Mouse (Mus musculus): ENCODE data around the gene Plxna4. TPM values are rescaled to one million over a fixed set of nuclear protein-coding genes. Genes with fewer than 3 reads are reported as not detected.

The Plxna4 gene
- polyA plus RNA-seq, 1 experiment from 2014 or later: 3.5 TPM

DNA sequence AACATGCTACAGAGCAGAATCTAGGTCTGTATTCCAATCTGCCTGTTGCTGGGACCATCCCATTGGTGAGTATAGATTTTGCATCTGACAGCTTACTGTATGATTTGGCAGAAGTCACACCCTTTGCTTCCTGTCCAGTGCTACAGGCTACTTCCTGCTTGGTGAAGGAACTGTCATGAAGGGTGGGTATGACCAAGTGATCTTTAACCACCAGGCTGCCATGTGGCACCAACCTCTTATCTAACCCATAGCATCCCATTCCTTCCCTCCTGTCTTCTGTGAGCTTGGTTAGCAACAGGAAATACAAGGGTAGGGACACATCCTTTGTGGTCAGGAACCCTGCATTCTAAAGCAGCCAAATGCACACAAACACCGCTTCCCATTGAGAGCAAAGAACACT is 429.6 kb downstream of the Plxna4 start:
- no peaks in the 10 kb centered on the region for H3K36me3 ChIP-seq (ENCODE audit: control insufficient read depth, insufficient read depth, low read length)
- H3K27me3 ChIP-seq (ENCODE audit: control insufficient read depth, insufficient read depth, low read length): no peaks in the 10 kb centered on the region
- no peak for DNase-seq (ENCODE audit: low spot score)
- H3K4me3 ChIP-seq (ENCODE audit: low read depth, low read length): no peak overlapping the region
- WGBS: 92% methylated on average over 1 of the region's 1 CpGs
- no peaks in the 10 kb centered on the region for H3K9me3 ChIP-seq (ENCODE audit: control insufficient read depth, low read length)
- ATAC-seq (replicated peaks; ENCODE audit: low FRiP score): no peak
- H3K27ac ChIP-seq (ENCODE audit: low read depth, low read length): no peak overlapping the region
- no peaks in the 10 kb centered on the region for H3K4me1 ChIP-seq (replicated peaks; ENCODE audit: control insufficient read depth, insufficient read depth, low read length)
- H3K9ac ChIP-seq (ENCODE audit: low read length): no peak overlapping the region
- no peak overlapping the region for H3K4me2 ChIP-seq (ENCODE audit: low read depth, low read length, severe bottlenecking)

DNA sequence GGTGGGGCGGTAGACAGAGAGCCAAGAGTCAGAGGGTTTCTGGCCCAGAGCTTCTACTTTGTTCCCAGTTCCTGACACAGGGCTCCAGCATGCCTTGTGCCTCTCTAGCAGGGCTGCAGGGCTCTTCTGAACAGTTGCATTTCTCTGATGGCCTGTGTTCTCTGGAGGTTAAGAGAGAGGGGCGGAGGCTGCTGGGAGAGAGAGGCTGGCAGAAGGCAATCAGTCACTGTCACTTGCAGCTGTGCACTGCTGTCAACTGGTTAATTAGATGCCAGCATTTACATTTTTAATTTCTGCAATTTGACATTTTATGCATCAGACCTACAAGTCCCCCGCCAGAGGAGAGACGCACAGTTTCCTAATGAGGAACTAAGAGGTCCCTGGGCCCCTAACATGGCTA is 434.8 kb downstream of the Plxna4 start:
- no peak overlapping the region for H3K4me2 ChIP-seq (ENCODE audit: low read depth, low read length, severe bottlenecking)
- H3K27me3 ChIP-seq (ENCODE audit: control insufficient read depth, insufficient read depth, low read length): no peaks in the 10 kb centered on the region
- H3K4me1 ChIP-seq (replicated peaks; ENCODE audit: control insufficient read depth, insufficient read depth, low read length): no peaks in the 10 kb centered on the region
- no peak overlapping the region for H3K27ac ChIP-seq (ENCODE audit: low read depth, low read length)
- H3K9me3 ChIP-seq (ENCODE audit: control insufficient read depth, low read length): no peaks in the 10 kb centered on the region
- H3K9ac ChIP-seq (ENCODE audit: low read length): no peak overlapping the region
- H3K4me3 ChIP-seq (ENCODE audit: low read depth, low read length): no peak overlapping the region
- H3K36me3 ChIP-seq (ENCODE audit: control insufficient read depth, insufficient read depth, low read length): no peaks in the 10 kb centered on the region
- 79% methylated on average over 4 of the region's 4 CpGs for WGBS
- no peak for ATAC-seq (replicated peaks; ENCODE audit: low FRiP score)
- no peak for DNase-seq (ENCODE audit: low spot score)

DNA sequence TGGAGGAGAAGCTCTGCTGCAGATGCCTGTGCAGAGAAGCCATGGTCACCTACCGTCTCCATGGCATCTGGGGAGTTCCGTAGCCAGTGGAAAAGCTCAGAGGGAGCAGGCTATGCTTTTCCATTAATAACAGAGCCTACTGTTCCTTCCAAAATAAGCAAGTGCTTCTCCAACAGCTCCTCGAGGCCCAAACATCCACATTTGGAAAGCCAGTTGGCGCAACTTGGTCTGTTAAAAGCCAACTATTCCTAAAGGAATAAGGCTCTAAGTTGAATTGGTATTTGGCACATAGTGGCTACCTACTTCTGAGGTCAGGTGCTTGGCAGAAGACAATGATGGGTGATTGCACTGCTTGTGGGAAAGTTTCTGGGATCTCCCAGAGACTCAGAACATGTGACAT is 437.2 kb downstream of the Plxna4 start:
- no peak overlapping the region for H3K4me2 ChIP-seq (ENCODE audit: low read depth, low read length, severe bottlenecking)
- H3K27me3 ChIP-seq (ENCODE audit: control insufficient read depth, insufficient read depth, low read length): no peaks in the 10 kb centered on the region
- H3K9ac ChIP-seq (ENCODE audit: low read length): no peak overlapping the region
- H3K4me3 ChIP-seq (ENCODE audit: low read depth, low read length): no peak overlapping the region
- no peaks in the 10 kb centered on the region for H3K4me1 ChIP-seq (replicated peaks; ENCODE audit: control insufficient read depth, insufficient read depth, low read length)
- H3K27ac ChIP-seq (ENCODE audit: low read depth, low read length): no peak overlapping the region
- ATAC-seq (replicated peaks; ENCODE audit: low FRiP score): no peak
- DNase-seq (ENCODE audit: low spot score): no peak
- no peaks in the 10 kb centered on the region for H3K9me3 ChIP-seq (ENCODE audit: control insufficient read depth, low read length)
- 86% methylated on average over 4 of the region's 4 CpGs for WGBS
- no peaks in the 10 kb centered on the region for H3K36me3 ChIP-seq (ENCODE audit: control insufficient read depth, insufficient read depth, low read length)

DNA sequence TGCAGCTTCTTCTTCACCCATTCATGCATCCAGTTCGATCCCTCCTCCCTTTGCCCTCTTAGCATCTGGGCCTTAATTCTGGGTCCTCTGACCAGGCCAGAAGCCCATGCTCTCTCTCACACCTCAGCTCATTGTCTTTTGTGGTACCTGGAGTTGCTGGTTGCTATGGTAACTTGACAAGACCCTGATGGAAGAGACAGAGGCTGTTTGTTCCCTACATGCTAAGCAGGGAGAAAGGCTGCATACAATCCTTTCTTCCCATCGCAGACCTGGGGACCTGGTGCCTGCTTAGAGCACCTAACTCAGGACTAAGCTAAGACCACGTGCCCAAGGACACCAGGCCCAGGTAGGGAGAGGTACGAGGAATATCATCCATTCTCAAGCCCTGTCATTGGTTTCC is 443.2 kb downstream of the Plxna4 start:
- Histone ChIP-seq H3K4me2 (ENCODE audit: low read depth, low read length, severe bottlenecking) (no peak overlapping the region), H3K9ac (ENCODE audit: low read length) (no peak overlapping the region), H3K4me3 (ENCODE audit: low read depth, low read length) (no peak overlapping the region), H3K4me1 (replicated peaks; ENCODE audit: control insufficient read depth, insufficient read depth, low read length) (no peaks in the 10 kb centered on the region), H3K27me3 (ENCODE audit: control insufficient read depth, insufficient read depth, low read length) (no peaks in the 10 kb centered on the region), H3K27ac (ENCODE audit: low read depth, low read length) (no peak overlapping the region), H3K36me3 (ENCODE audit: control insufficient read depth, insufficient read depth, low read length) (no peaks in the 10 kb centered on the region), H3K9me3 (ENCODE audit: control insufficient read depth, low read length) (no peaks in the 10 kb centered on the region)
- no peak for ATAC-seq (replicated peaks; ENCODE audit: low FRiP score)
- 73% methylated on average over 4 of the region's 4 CpGs for WGBS
- no peak for DNase-seq (ENCODE audit: low spot score)

DNA sequence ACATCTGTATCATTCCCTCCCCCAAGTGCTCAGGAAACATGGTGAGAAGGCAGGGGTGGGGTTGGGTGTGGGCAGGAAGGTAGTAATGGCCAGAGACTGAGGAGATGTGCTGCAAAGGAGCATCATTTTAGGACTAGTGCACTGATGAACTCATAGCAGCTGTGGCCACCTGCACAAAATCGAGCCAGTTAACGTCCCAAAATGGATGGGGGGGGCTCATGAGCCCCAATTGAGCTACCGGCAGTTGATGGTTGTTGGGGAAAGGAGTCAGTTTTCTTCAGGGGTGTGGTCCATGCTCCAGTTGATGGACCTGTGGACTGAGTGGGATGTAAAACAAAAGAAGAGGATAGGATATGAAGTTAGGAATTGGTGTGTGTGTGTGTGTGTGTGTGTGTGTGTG is 448.5 kb downstream of the Plxna4 start:
- Histone ChIP-seq H3K27me3 (ENCODE audit: control insufficient read depth, insufficient read depth, low read length) (no peaks in the 10 kb centered on the region), H3K4me1 (replicated peaks; ENCODE audit: control insufficient read depth, insufficient read depth, low read length) (no peaks in the 10 kb centered on the region), H3K36me3 (ENCODE audit: control insufficient read depth, insufficient read depth, low read length) (no peaks in the 10 kb centered on the region), H3K4me3 (ENCODE audit: low read depth, low read length) (no peak overlapping the region), H3K27ac (ENCODE audit: low read depth, low read length) (no peak overlapping the region), H3K9ac (ENCODE audit: low read length) (no peak overlapping the region), H3K4me2 (ENCODE audit: low read depth, low read length, severe bottlenecking) (no peak overlapping the region), H3K9me3 (ENCODE audit: control insufficient read depth, low read length) (no peaks in the 10 kb centered on the region)
- DNase-seq (ENCODE audit: low spot score) (no peak), ATAC-seq (replicated peaks; ENCODE audit: low FRiP score) (no peak)
- 85% methylated on average over 3 of the region's 3 CpGs for WGBS

DNA sequence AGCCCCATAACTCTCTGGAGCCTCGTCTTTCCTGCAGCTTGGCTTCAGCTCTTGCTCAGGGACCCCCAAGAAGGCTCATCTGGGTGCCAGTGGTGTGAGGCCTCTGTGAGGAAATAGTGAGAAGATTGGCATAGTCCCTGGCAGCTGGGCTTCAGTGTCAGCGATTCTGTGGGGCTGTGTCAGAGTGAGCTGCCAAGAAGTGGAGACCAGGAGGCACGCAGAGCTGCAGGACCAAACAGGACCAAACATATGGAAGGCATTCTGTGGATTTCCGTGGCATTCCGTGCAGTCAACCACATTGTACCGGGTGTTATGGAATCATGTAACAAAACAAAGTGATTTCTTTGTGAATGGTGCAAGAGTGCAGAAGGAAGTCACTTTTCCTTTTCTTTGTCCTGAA is 461.1 kb downstream of the Plxna4 start:
- Histone ChIP-seq H3K4me1 (replicated peaks; ENCODE audit: control insufficient read depth, insufficient read depth, low read length) (no peaks in the 10 kb centered on the region), H3K4me2 (ENCODE audit: low read depth, low read length, severe bottlenecking) (no peak overlapping the region), H3K9me3 (ENCODE audit: control insufficient read depth, low read length) (no peaks in the 10 kb centered on the region), H3K4me3 (ENCODE audit: low read depth, low read length) (no peak overlapping the region), H3K27ac (ENCODE audit: low read depth, low read length) (no peak overlapping the region), H3K9ac (ENCODE audit: low read length) (no peak overlapping the region), H3K36me3 (ENCODE audit: control insufficient read depth, insufficient read depth, low read length) (no peaks in the 10 kb centered on the region), H3K27me3 (ENCODE audit: control insufficient read depth, insufficient read depth, low read length) (no peaks in the 10 kb centered on the region)
- DNase-seq (ENCODE audit: low spot score): no peak
- ATAC-seq (replicated peaks; ENCODE audit: low FRiP score): no peak
- WGBS: 83% methylated on average over 6 of the region's 6 CpGs

DNA sequence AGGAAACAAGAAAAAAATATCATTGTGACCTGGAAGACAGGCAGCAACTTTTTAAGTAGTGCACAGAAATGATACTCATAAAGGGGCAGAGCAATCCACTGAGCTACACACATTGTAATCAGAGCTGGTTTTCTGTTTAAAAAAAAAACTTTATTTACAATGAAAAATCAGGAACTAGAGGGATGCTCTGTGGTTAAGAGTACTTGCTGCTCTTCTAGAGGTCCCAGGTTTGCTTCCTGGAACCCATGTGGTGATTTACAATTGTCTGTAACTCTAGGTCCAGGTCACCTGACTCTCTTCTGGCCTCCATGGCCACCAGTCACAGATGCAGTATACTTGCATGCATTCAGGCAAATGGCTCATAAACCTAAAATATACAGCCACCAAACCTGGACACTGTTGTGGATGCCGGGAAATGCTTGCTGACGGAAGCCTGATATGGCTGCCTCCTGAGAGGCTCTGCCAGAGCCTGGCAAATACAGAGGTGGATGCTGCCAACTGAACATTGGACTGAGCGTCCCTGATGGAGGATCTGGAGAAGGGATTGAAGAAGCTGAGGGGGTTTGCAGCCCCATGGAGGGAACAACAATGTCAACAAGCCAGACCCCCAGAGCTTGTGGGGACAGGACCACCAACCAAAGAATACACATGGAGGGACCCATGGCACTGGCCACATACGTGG is 465.3 kb downstream of the Plxna4 start:
- WGBS: 94% methylated on average over 4 of the region's 4 CpGs
- Histone ChIP-seq H3K4me2 (ENCODE audit: low read depth, low read length, severe bottlenecking) (no peak overlapping the region), H3K27me3 (ENCODE audit: control insufficient read depth, insufficient read depth, low read length) (no peaks in the 10 kb centered on the region), H3K4me1 (replicated peaks; ENCODE audit: control insufficient read depth, insufficient read depth, low read length) (no peaks in the 10 kb centered on the region), H3K36me3 (ENCODE audit: control insufficient read depth, insufficient read depth, low read length) (no peaks in the 10 kb centered on the region), H3K4me3 (ENCODE audit: low read depth, low read length) (no peak overlapping the region), H3K27ac (ENCODE audit: low read depth, low read length) (no peak overlapping the region), H3K9ac (ENCODE audit: low read length) (no peak overlapping the region), H3K9me3 (ENCODE audit: control insufficient read depth, low read length) (no peaks in the 10 kb centered on the region)
- ATAC-seq (replicated peaks; ENCODE audit: low FRiP score) (no peak), DNase-seq (ENCODE audit: low spot score) (no peak)

DNA sequence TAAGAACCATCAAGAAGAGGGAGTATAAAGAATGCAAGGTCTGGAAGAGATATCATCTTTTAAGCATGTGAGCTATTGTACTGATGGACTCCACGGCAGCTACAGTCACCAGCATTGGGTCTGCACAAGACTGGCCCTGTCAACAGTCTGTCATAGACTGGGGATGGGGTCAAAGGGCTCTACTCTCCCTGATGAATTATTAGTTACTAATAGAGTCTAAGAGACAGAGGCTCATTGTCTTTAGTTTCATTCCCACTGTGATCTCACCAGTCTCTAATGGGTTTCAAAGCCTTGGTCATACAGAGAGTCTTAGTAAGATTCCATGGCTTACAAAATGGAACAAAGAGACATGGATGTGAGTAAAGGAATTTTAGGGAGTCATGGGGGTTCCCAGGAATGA is 467.1 kb downstream of the Plxna4 start:
- 58% methylated on average over 1 of the region's 1 CpGs for WGBS
- Histone ChIP-seq H3K4me3 (ENCODE audit: low read depth, low read length) (no peak overlapping the region), H3K27ac (ENCODE audit: low read depth, low read length) (no peak overlapping the region), H3K4me2 (ENCODE audit: low read depth, low read length, severe bottlenecking) (no peak overlapping the region), H3K36me3 (ENCODE audit: control insufficient read depth, insufficient read depth, low read length) (no peaks in the 10 kb centered on the region), H3K27me3 (ENCODE audit: control insufficient read depth, insufficient read depth, low read length) (no peaks in the 10 kb centered on the region), H3K4me1 (replicated peaks; ENCODE audit: control insufficient read depth, insufficient read depth, low read length) (no peaks in the 10 kb centered on the region), H3K9me3 (ENCODE audit: control insufficient read depth, low read length) (no peaks in the 10 kb centered on the region), H3K9ac (ENCODE audit: low read length) (no peak overlapping the region)
- ATAC-seq (replicated peaks; ENCODE audit: low FRiP score): no peak
- no peak for DNase-seq (ENCODE audit: low spot score)

DNA sequence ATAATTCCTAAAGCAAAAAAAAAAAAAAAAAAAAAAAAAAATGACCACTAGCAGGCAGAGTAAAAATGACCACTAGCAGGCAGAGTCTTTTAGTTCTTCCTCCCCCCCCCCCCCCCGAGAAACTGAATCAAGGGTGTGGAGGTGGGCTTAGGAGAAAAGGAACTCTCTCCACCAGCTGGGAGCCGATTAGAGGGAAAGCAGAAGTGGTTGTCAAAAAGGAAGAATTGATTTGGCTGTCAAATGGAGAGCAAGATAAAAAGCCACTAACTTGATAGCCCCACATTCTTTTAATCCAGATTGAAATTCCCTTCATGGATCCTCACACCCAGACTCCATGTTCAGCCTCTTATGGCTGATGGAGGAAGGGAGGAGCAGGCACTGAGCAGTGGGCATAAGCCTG is 478.8 kb downstream of the Plxna4 start:
- H3K4me2 ChIP-seq (ENCODE audit: low read depth, low read length, severe bottlenecking): no peak overlapping the region
- no peak for ATAC-seq (replicated peaks; ENCODE audit: low FRiP score)
- no peaks in the 10 kb centered on the region for H3K9me3 ChIP-seq (ENCODE audit: control insufficient read depth, low read length)
- H3K27ac ChIP-seq (ENCODE audit: low read depth, low read length): no peak overlapping the region
- DNase-seq (ENCODE audit: low spot score): no peak
- H3K36me3 ChIP-seq (ENCODE audit: control insufficient read depth, insufficient read depth, low read length): no peaks in the 10 kb centered on the region
- no peaks in the 10 kb centered on the region for H3K27me3 ChIP-seq (ENCODE audit: control insufficient read depth, insufficient read depth, low read length)
- H3K4me1 ChIP-seq (replicated peaks; ENCODE audit: control insufficient read depth, insufficient read depth, low read length): no peaks in the 10 kb centered on the region
- 56% methylated on average over 1 of the region's 2 CpGs for WGBS
- H3K9ac ChIP-seq (ENCODE audit: low read length): no peak overlapping the region
- no peak overlapping the region for H3K4me3 ChIP-seq (ENCODE audit: low read depth, low read length)

Data from forebrain, embryonic 11.5 days (tissue).